Mouse (Mus musculus): ENCODE measurements around the gene 4930523C07Rik. TPM values are rescaled to one million over a fixed set of nuclear protein-coding genes. Genes with fewer than 3 reads are reported as not detected.

The 4930523C07Rik gene
- 22.5 and 23.2 TPM in 2 replicates for polyA plus RNA-seq (2015; fragmentation: Nextera tagmentation; extraction: Ambion mirVana)

DNA sequence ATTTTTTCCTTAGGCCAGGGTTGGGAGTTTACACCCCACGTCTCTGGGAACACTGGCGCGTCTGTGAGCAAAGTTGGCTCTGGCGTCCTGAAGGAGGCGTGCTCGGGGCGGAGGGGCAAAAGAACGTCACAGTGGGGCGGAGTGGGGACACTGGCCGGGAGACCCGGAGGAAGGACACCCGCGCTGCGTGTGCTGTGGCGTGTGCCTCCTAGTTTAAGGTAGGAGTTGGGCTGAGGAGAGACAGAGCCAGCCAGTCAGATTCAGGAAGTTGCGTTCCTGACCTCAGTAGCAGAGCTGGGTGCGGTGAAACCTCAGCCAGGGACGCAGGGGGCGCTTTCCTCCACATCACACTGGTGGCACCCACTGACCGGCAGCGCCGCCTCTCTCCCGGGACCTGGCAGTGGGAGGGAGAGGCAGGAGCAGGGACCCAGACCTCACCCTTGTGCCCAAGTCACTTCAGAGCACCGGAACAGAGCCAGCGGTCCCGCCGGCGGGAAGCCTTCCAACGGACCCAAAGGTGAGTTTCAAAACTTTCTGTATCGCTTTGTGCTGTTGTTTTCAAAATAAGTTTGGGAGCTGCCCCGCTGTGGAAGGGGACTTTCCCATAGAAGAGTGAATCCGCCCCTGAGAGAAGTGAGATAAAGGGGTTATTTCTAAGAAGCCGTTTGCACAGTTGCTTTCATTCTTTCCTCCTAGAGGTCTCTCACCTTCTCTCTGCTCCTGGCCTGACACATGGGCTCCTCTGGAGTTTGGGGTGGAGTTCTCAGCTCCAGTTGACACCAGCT lies at the start of gene 4930523C07Rik:
4930523C07Rik (plus strand) TSS at position 146 of the 785 bp plus-strand sequence.
- H3K9ac ChIP-seq (replicated peaks; ENCODE audit: low read length): peak within 1 kb of the TSS; percentile 76
- WGBS: 2% methylated on average over 32 of the region's 33 CpGs
- peak; percentile 88 for ATAC-seq (ENCODE audit: low FRiP score, low TSS enrichment)
- H3K36me3 ChIP-seq (ENCODE audit: insufficient read depth, low read length): no peaks in the 10 kb centered on the region
- H3K27me3 ChIP-seq (ENCODE audit: insufficient read depth, low read length): no peaks in the 10 kb centered on the region
- no peaks in the 10 kb centered on the region for H3K9me3 ChIP-seq (ENCODE audit: low read length)
- peaks cover 7% of the 10 kb centered on the region; the same call in 1 of the 2 replicates for H3K4me1 ChIP-seq (ENCODE audit: insufficient read depth, low read length)
- peak within 1 kb of the TSS; percentile 78 for H3K4me2 ChIP-seq (replicated peaks; ENCODE audit: low read depth, low read length)
- H3K4me3 ChIP-seq (ENCODE audit: low read length): peak within 1 kb of the TSS; percentile 61
- H3K27ac ChIP-seq (ENCODE audit: low read length): peak within 1 kb of the TSS; percentile 71

DNA sequence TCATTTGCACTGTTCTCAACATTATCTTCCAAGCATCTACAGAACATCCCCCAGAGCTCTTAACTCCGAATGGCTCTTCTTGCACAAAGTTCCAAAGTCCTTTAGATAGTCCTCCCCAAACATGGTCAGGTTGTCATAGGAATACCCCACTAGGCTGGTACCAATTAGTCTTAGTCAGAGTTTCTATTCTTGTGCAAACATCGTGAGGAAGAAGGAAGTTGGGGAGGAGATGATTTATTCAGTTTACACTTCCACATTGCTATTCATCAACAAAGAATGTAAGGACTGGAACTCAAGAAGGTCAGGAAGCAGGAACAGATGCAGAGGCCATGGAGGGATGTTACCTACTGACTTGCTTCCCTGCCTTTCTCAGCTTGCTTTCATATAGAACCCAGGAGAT lies 46.9 kb upstream of the 4930523C07Rik start:
- H3K4me1 ChIP-seq (ENCODE audit: insufficient read depth, low read length): no peaks in the 10 kb centered on the region
- WGBS: 42% methylated on average over 2 of the region's 2 CpGs

DNA sequence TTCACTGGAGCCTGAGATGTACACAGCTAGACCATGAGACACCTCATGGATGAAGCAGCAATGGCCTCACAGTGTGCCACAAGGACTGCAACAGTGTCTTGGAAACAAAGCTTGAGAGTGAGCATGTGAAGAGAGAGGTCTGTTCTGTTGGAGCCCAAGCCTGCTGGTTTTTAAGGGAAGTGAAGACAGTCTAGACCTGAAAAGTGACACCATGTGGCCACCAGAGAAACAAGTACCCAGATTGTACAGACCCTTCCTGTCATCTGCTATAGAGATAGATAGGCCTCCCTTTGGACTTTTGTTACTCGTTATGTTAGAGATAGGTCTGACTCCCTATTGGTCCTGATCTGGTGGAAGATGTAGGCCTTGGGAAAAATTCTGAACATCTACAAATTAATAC lies 45.8 kb upstream of the 4930523C07Rik start:
- Histone ChIP-seq H3K27ac (ENCODE audit: low read length) (no peak overlapping the region), H3K4me1 (ENCODE audit: insufficient read depth, low read length) (no peaks in the 10 kb centered on the region), H3K27me3 (ENCODE audit: insufficient read depth, low read length) (no peaks in the 10 kb centered on the region), H3K4me2 (replicated peaks; ENCODE audit: low read depth, low read length) (no peak overlapping the region), H3K9ac (replicated peaks; ENCODE audit: low read length) (no peak overlapping the region), H3K36me3 (ENCODE audit: insufficient read depth, low read length) (no peaks in the 10 kb centered on the region), H3K4me3 (ENCODE audit: low read length) (no peak overlapping the region), H3K9me3 (ENCODE audit: low read length) (no peaks in the 10 kb centered on the region)
- ATAC-seq (ENCODE audit: low FRiP score, low TSS enrichment): no peak
- WGBS: 88% methylated on average over 1 of the region's 1 CpGs

More for the DNA sequence above, 46.9 kb upstream of the 4930523C07Rik start:
- Histone ChIP-seq H3K9ac (replicated peaks; ENCODE audit: low read length) (no peak overlapping the region), H3K4me3 (ENCODE audit: low read length) (no peak overlapping the region), H3K4me2 (replicated peaks; ENCODE audit: low read depth, low read length) (no peak overlapping the region), H3K9me3 (ENCODE audit: low read length) (no peaks in the 10 kb centered on the region), H3K27ac (ENCODE audit: low read length) (no peak overlapping the region), H3K36me3 (ENCODE audit: insufficient read depth, low read length) (no peaks in the 10 kb centered on the region), H3K27me3 (ENCODE audit: insufficient read depth, low read length) (no peaks in the 10 kb centered on the region)
- no peak for ATAC-seq (ENCODE audit: low FRiP score, low TSS enrichment)

DNA sequence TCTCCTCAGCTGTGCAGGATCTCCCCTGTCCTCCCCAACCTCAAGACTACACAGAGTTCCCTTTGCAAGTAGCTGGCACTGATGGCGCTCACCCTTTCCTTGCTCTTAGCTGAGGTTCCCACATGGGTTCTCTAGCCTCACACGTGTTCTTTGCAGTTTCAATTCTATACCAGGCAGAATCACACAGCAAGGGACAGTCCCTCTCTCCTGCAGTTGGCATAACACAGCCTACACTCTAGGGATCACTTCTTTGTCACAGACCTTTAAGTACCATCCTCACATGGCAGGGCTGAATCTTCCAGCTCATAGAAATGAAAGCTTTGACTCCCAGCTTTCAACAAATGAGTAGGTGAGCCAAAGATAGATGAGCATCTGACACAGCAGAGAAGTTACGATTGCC lies 45.0 kb upstream of the 4930523C07Rik start:
- Histone ChIP-seq H3K27me3 (ENCODE audit: insufficient read depth, low read length) (no peaks in the 10 kb centered on the region), H3K9me3 (ENCODE audit: low read length) (no peaks in the 10 kb centered on the region), H3K27ac (ENCODE audit: low read length) (no peak overlapping the region), H3K4me2 (replicated peaks; ENCODE audit: low read depth, low read length) (no peak overlapping the region), H3K4me3 (ENCODE audit: low read length) (no peak overlapping the region), H3K4me1 (ENCODE audit: insufficient read depth, low read length) (no peaks in the 10 kb centered on the region), H3K9ac (replicated peaks; ENCODE audit: low read length) (no peak overlapping the region), H3K36me3 (ENCODE audit: insufficient read depth, low read length) (no peaks in the 10 kb centered on the region)
- ATAC-seq (ENCODE audit: low FRiP score, low TSS enrichment): no peak
- WGBS: 81% methylated on average over 3 of the region's 3 CpGs

DNA sequence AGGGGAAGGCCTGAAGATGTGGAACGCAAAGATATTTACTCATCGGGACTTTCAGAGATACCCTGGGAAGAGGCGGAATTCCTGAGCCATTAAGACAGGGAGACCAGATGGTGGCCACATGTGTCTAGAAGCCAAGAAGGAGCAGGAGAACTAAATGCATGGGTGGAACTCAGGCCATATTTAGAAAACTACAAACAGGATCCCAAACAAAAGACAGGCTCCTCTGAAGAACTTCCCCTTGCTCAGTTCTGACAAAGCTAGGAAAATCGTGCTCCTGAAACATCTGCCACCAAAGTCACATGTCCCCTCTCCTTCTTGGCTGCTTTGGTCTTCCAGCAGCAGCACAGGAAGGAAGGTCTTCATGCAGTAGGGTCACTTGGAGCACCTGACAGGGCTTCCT lies 38.9 kb upstream of the 4930523C07Rik start:
- no peak overlapping the region for H3K27ac ChIP-seq (ENCODE audit: low read length)
- 78% methylated on average over 4 of the region's 4 CpGs for WGBS
- no peaks in the 10 kb centered on the region for H3K4me1 ChIP-seq (ENCODE audit: insufficient read depth, low read length)
- no peaks in the 10 kb centered on the region for H3K36me3 ChIP-seq (ENCODE audit: insufficient read depth, low read length)
- no peaks in the 10 kb centered on the region for H3K9me3 ChIP-seq (ENCODE audit: low read length)
- H3K4me3 ChIP-seq (ENCODE audit: low read length): no peak overlapping the region
- no peaks in the 10 kb centered on the region for H3K27me3 ChIP-seq (ENCODE audit: insufficient read depth, low read length)
- H3K4me2 ChIP-seq (replicated peaks; ENCODE audit: low read depth, low read length): no peak overlapping the region
- H3K9ac ChIP-seq (replicated peaks; ENCODE audit: low read length): no peak overlapping the region
- no peak for ATAC-seq (ENCODE audit: low FRiP score, low TSS enrichment)

DNA sequence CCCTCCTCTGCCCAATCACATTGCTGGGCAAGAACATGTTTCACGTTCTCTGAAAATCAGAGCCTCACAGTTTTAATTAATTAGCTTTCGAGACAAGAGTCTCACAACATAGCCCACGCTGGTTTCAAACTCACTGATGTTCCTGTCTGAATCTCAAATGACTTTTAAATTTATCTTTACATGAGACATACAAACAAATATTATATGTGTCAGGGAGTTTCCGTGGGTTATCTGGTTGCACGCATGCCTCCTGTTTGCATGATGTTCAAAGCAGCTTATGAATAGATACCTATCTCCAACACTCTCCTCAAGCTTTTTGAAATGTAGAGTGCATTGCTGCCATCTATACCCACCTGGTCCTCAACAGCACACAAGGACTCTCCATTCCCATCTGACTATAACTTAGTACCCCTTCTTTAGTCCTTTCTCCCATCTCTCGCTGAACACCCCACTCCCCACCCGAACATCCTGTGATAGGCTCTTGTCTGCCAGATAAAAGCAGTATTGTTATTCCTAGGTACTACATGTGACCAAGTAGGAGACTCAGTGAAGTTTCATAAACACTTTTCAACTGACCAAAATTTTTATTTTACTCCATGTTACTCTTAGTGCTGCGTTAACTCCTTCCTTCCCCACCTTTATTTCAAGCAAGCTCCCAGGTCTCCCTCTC lies 37.1 kb upstream of the 4930523C07Rik start:
- H3K9ac ChIP-seq (replicated peaks; ENCODE audit: low read length): no peak overlapping the region
- no peaks in the 10 kb centered on the region for H3K27me3 ChIP-seq (ENCODE audit: insufficient read depth, low read length)
- ATAC-seq (ENCODE audit: low FRiP score, low TSS enrichment): no peak
- H3K27ac ChIP-seq (ENCODE audit: low read length): no peak overlapping the region
- H3K4me2 ChIP-seq (replicated peaks; ENCODE audit: low read depth, low read length): no peak overlapping the region
- no peaks in the 10 kb centered on the region for H3K9me3 ChIP-seq (ENCODE audit: low read length)
- H3K36me3 ChIP-seq (ENCODE audit: insufficient read depth, low read length): no peaks in the 10 kb centered on the region
- H3K4me1 ChIP-seq (ENCODE audit: insufficient read depth, low read length): no peaks in the 10 kb centered on the region
- 91% methylated on average over 8 of the region's 8 CpGs for WGBS
- no peak overlapping the region for H3K4me3 ChIP-seq (ENCODE audit: low read length)

DNA sequence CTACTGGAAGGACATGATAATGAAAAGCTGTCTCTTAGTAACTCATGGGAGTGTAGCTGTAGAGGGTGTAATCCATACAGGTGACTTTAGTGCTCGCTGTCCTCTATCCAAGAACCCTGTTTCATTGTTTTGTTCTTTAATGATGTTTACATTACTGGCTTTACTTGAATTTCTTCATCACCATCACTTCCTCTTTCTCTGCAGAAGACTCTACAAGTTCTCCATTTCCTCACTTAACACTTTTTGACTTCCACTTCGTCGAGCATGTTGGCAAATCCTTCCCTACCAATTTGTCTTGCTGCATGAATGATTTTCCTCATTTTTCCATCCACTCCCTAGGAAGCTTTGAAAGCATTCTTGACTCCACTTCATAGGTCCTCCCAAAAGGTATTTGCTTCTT lies 31.1 kb upstream of the 4930523C07Rik start:
- Histone ChIP-seq H3K27ac (ENCODE audit: low read length) (no peak overlapping the region), H3K9ac (replicated peaks; ENCODE audit: low read length) (no peak overlapping the region), H3K36me3 (ENCODE audit: insufficient read depth, low read length) (no peaks in the 10 kb centered on the region), H3K27me3 (ENCODE audit: insufficient read depth, low read length) (no peaks in the 10 kb centered on the region), H3K4me3 (ENCODE audit: low read length) (no peak overlapping the region), H3K9me3 (ENCODE audit: low read length) (no peaks in the 10 kb centered on the region), H3K4me1 (ENCODE audit: insufficient read depth, low read length) (no peaks in the 10 kb centered on the region), H3K4me2 (replicated peaks; ENCODE audit: low read depth, low read length) (no peak overlapping the region)
- no peak for ATAC-seq (ENCODE audit: low FRiP score, low TSS enrichment)
- WGBS: 76% methylated on average over 3 of the region's 3 CpGs

DNA sequence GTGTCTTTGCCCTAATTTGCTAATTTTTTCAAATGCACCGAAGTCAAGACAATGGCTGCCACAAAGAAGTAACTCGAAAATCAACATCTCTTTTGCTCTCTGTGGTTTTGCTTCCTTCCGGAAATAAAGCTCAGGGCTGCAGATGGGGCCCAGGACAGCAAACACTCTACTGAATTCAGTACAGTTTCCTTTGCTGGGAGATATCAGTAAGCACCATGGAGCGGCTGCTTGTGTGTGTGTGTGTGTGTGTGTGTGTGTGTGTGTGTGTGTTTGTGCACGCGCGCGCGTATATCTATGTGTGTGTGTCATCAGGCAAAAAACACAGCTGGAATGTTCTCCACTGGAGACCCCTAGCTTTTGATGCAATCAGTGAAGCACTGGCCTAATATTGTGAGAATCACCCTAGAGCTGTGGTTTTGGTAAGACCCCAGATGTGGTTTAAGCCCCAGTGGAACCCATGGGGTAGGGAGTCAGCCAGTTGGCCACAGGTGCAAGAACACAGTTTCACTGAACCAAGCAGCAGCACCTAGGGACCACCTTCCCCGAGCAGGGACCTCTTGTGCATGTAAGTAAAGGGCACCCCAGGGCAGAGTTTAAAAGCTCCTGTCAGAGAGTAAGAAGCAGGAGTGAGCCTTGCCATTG lies 19.7 kb upstream of the 4930523C07Rik start:
- Histone ChIP-seq H3K36me3 (ENCODE audit: insufficient read depth, low read length) (no peaks in the 10 kb centered on the region), H3K9ac (replicated peaks; ENCODE audit: low read length) (no peak overlapping the region), H3K4me2 (replicated peaks; ENCODE audit: low read depth, low read length) (no peak overlapping the region), H3K27me3 (ENCODE audit: insufficient read depth, low read length) (no peaks in the 10 kb centered on the region), H3K27ac (ENCODE audit: low read length) (no peak overlapping the region), H3K9me3 (ENCODE audit: low read length) (peaks cover 4% of the 10 kb centered on the region), H3K4me1 (ENCODE audit: insufficient read depth, low read length) (no peaks in the 10 kb centered on the region), H3K4me3 (ENCODE audit: low read length) (no peak overlapping the region)
- WGBS: 86% methylated on average over 10 of the region's 10 CpGs
- ATAC-seq (ENCODE audit: low FRiP score, low TSS enrichment): no peak

DNA sequence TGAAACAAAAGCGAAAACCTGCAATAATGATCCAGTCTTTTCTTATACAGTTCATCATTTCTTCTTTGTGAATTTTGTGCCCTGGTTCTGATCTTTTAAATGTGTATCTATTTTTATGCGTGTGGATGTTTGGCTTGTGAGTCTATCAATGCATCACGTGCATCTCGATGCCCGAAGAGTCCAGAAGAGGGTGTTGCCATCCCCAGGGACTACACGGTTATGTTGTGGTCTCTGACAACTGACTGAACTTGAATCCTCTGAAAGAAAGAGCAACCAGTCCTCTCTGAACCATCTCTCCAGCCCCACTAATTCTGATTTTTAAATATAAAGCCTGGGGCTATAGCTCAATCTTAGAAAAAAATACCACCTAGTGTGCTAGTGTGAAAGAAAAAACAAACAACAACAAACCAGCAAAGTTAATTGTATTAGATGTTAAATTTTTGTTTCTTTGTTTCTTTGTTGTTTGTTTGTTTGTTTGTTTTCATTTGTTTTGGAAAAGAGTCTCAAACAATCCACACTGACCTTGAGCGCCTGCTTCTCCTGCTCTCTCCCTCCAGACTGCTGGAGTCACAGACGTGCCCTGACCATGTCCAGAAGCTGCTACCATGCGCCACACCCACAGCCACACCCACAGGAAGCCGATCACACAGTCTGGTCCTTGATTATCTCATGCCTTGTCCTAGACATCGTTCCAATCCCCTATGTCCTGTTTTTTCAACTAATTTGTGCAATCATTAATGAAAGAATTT lies 18.9 kb upstream of the 4930523C07Rik start:
- no peak overlapping the region for H3K27ac ChIP-seq (ENCODE audit: low read length)
- no peaks in the 10 kb centered on the region for H3K27me3 ChIP-seq (ENCODE audit: insufficient read depth, low read length)
- peaks cover 4% of the 10 kb centered on the region for H3K9me3 ChIP-seq (ENCODE audit: low read length)
- H3K4me2 ChIP-seq (replicated peaks; ENCODE audit: low read depth, low read length): no peak overlapping the region
- H3K4me3 ChIP-seq (ENCODE audit: low read length): no peak overlapping the region
- WGBS: 68% methylated on average over 11 of the region's 11 CpGs
- H3K9ac ChIP-seq (replicated peaks; ENCODE audit: low read length): no peak overlapping the region
- no peak for ATAC-seq (ENCODE audit: low FRiP score, low TSS enrichment)
- H3K4me1 ChIP-seq (ENCODE audit: insufficient read depth, low read length): no peaks in the 10 kb centered on the region
- no peaks in the 10 kb centered on the region for H3K36me3 ChIP-seq (ENCODE audit: insufficient read depth, low read length)

All from kidney, embryonic 16.5 days (tissue).